Mouse (Mus musculus): Measurements from ENCODE around the gene Nasp. TPM values are rescaled to one million over a fixed set of nuclear protein-coding genes. Genes with fewer than 3 reads are reported as not detected.

Nasp gene
- polyA plus RNA-seq, 1 experiment = 595 TPM

GRCm38 (mm10) chr4:116596978-116597881 lies 30.5 kb downstream of the Nasp start:
- Histone ChIP-seq H3K4me1 (ENCODE audit: control insufficient read depth, insufficient read depth, low read length) (peaks cover 3% of the 10 kb centered on the region), H3K27me3 (ENCODE audit: control insufficient read depth, insufficient read depth, low read length, poor library complexity, severe bottlenecking) (no peaks in the 10 kb centered on the region), H3K9me3 (replicated peaks; ENCODE audit: control insufficient read depth, insufficient read depth, low read length, poor library complexity, severe bottlenecking) (no peaks in the 10 kb centered on the region), H3K27ac (ENCODE audit: insufficient read depth, low read length) (peak overlapping the region; percentile 86), H3K4me3 (ENCODE audit: low read depth, low read length) (peak overlapping the region; percentile 77), H3K9ac (ENCODE audit: low read depth, poor library complexity, severe bottlenecking) (peak overlapping the region; percentile 81), H3K36me3 (ENCODE audit: control insufficient read depth, insufficient read depth, low read length, poor library complexity, severe bottlenecking) (peaks cover 17% of the 10 kb centered on the region)
- TF ChIP-seq EP300 (IDR thresholded peaks at IDR 0.05; ENCODE audit: insufficient read depth, low read depth, low read length) (no peak), CTCF (IDR thresholded peaks at IDR 0.05; ENCODE audit: low read depth, low read length) (no peak), POLR2A (IDR thresholded peaks at IDR 0.05; ENCODE audit: insufficient read depth, low read length) (no peak)

- H3K9me3 ChIP-seq (replicated peaks; ENCODE audit: control insufficient read depth, insufficient read depth, low read length, poor library complexity, severe bottlenecking) = no peaks in the 10 kb centered on the region
- H3K9ac ChIP-seq (ENCODE audit: low read depth, poor library complexity, severe bottlenecking) = peak within 1 kb of the TSS; percentile 81
- peaks cover 15% of the 10 kb centered on the region for H3K36me3 ChIP-seq (ENCODE audit: control insufficient read depth, insufficient read depth, low read length, poor library complexity, severe bottlenecking)
- peak within 1 kb of the TSS; percentile 86 for H3K27ac ChIP-seq (ENCODE audit: insufficient read depth, low read length)
- peaks cover 3% of the 10 kb centered on the region for H3K4me1 ChIP-seq (ENCODE audit: control insufficient read depth, insufficient read depth, low read length)
- H3K4me3 ChIP-seq (ENCODE audit: low read depth, low read length) = peak within 1 kb of the TSS; percentile 77
- H3K27me3 ChIP-seq (ENCODE audit: control insufficient read depth, insufficient read depth, low read length, poor library complexity, severe bottlenecking) = no peaks in the 10 kb centered on the region
- TF ChIP-seq POLR2A (IDR thresholded peaks at IDR 0.05; ENCODE audit: insufficient read depth, low read length) = no peak
- TF ChIP-seq EP300 (IDR thresholded peaks at IDR 0.05; ENCODE audit: insufficient read depth, low read depth, low read length) = no peak
- TF ChIP-seq CTCF (IDR thresholded peaks at IDR 0.05; ENCODE audit: low read depth, low read length) = no peak
These were observed 31.4 kb downstream of the Nasp start, which contains the start of gene Ccdc17 for GRCm38 (mm10) chr4:116596379-116596778. Ccdc17 (plus strand) TSS chr4:116596654.

- Histone ChIP-seq H3K4me3 (ENCODE audit: low read depth, low read length) (no peak overlapping the region), H3K27ac (ENCODE audit: insufficient read depth, low read length) (no peak overlapping the region), H3K9me3 (replicated peaks; ENCODE audit: control insufficient read depth, insufficient read depth, low read length, poor library complexity, severe bottlenecking) (no peaks in the 10 kb centered on the region), H3K36me3 (ENCODE audit: control insufficient read depth, insufficient read depth, low read length, poor library complexity, severe bottlenecking) (peaks cover 14% of the 10 kb centered on the region), H3K27me3 (ENCODE audit: control insufficient read depth, insufficient read depth, low read length, poor library complexity, severe bottlenecking) (no peaks in the 10 kb centered on the region), H3K9ac (ENCODE audit: low read depth, poor library complexity, severe bottlenecking) (no peak overlapping the region), H3K4me1 (ENCODE audit: control insufficient read depth, insufficient read depth, low read length) (peaks cover 3% of the 10 kb centered on the region)
- no peak for TF ChIP-seq EP300 (IDR thresholded peaks at IDR 0.05; ENCODE audit: insufficient read depth, low read depth, low read length)
- no peak for TF ChIP-seq POLR2A (IDR thresholded peaks at IDR 0.05; ENCODE audit: insufficient read depth, low read length)
- TF ChIP-seq CTCF (IDR thresholded peaks at IDR 0.05; ENCODE audit: low read depth, low read length) = no peak
These were observed 31.9 kb downstream of the Nasp start for GRCm38 (mm10) chr4:116595793-116596192.

- Histone ChIP-seq H3K9ac (ENCODE audit: low read depth, poor library complexity, severe bottlenecking) (peak overlapping the region; percentile 84), H3K4me1 (ENCODE audit: control insufficient read depth, insufficient read depth, low read length) (no peaks in the 10 kb centered on the region), H3K4me3 (ENCODE audit: low read depth, low read length) (peak overlapping the region; percentile 83), H3K27ac (ENCODE audit: insufficient read depth, low read length) (peak overlapping the region; percentile 73), H3K27me3 (ENCODE audit: control insufficient read depth, insufficient read depth, low read length, poor library complexity, severe bottlenecking) (no peaks in the 10 kb centered on the region), H3K9me3 (replicated peaks; ENCODE audit: control insufficient read depth, insufficient read depth, low read length, poor library complexity, severe bottlenecking) (no peaks in the 10 kb centered on the region), H3K36me3 (ENCODE audit: control insufficient read depth, insufficient read depth, low read length, poor library complexity, severe bottlenecking) (peaks cover 10% of the 10 kb centered on the region)
- TF ChIP-seq CTCF (IDR thresholded peaks at IDR 0.05; ENCODE audit: low read depth, low read length) (no peak), EP300 (IDR thresholded peaks at IDR 0.05; ENCODE audit: insufficient read depth, low read depth, low read length) (no peak), POLR2A (IDR thresholded peaks at IDR 0.05; ENCODE audit: insufficient read depth, low read length) (no peak)
These were observed 69.4 kb downstream of the Nasp start for GRCm38 (mm10) chr4:116558151-116558882.

- H3K27ac ChIP-seq (ENCODE audit: insufficient read depth, low read length) = peak within 1 kb of the TSS; percentile 87
- no peaks in the 10 kb centered on the region for H3K4me1 ChIP-seq (ENCODE audit: control insufficient read depth, insufficient read depth, low read length)
- no peak for TF ChIP-seq CTCF (IDR thresholded peaks at IDR 0.05; ENCODE audit: low read depth, low read length)
- TF ChIP-seq EP300 (IDR thresholded peaks at IDR 0.05; ENCODE audit: insufficient read depth, low read depth, low read length) = 0 out of 2 replicates have a peak, but pooled peaks have one; percentile 3
- TF ChIP-seq POLR2A (IDR thresholded peaks at IDR 0.05; ENCODE audit: insufficient read depth, low read length) = peak; percentile 31
- peak within 1 kb of the TSS; percentile 83 for H3K4me3 ChIP-seq (ENCODE audit: low read depth, low read length)
- H3K9me3 ChIP-seq (replicated peaks; ENCODE audit: control insufficient read depth, insufficient read depth, low read length, poor library complexity, severe bottlenecking) = no peaks in the 10 kb centered on the region
- H3K36me3 ChIP-seq (ENCODE audit: control insufficient read depth, insufficient read depth, low read length, poor library complexity, severe bottlenecking) = peaks cover 16% of the 10 kb centered on the region
- H3K9ac ChIP-seq (ENCODE audit: low read depth, poor library complexity, severe bottlenecking) = peak within 1 kb of the TSS; percentile 84
- no peaks in the 10 kb centered on the region for H3K27me3 ChIP-seq (ENCODE audit: control insufficient read depth, insufficient read depth, low read length, poor library complexity, severe bottlenecking)
These were observed 70.2 kb downstream of the Nasp start, which contains the start of gene Gpbp1l1 for GRCm38 (mm10) chr4:116557306-116558121. Gpbp1l1 (plus strand) TSS chr4:116557658.
